Mouse (Mus musculus): ENCODE data around the gene 1700017D01Rik.
"Not testable (repeated sequence)": the region's sequence is repeated elsewhere in the genome, so short reads cannot be mapped to it uniquely, and the experiment has no call there.

Gene 1700017D01Rik

DNA sequence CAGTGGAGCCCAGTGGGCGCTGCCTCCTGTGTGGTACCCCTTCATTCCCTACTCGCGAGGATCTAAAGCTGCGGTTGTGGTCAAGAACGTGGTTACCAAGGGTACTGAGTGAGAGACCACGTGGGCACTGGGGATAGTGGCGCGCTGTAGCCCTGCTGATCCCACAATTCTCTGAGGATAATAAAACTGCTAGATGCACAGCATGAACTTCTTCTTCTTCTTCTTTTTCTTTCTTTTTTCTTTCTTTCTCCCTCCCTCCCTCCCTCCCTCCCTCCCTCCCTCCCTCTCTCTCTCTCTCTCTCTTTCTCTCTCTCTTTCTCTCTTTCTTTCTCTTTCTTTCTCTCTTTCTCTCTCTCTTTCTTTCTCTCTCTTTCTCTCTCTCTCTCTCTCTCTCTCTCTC is at the start of gene 1700017D01Rik:
Gene 1700017D01Rik, minus strand, starts transcription at position 101 of the 400 bp plus-strand sequence.
- DNase-seq (ENCODE audit: low read depth, low spot score): not testable (repeated sequence)

DNA sequence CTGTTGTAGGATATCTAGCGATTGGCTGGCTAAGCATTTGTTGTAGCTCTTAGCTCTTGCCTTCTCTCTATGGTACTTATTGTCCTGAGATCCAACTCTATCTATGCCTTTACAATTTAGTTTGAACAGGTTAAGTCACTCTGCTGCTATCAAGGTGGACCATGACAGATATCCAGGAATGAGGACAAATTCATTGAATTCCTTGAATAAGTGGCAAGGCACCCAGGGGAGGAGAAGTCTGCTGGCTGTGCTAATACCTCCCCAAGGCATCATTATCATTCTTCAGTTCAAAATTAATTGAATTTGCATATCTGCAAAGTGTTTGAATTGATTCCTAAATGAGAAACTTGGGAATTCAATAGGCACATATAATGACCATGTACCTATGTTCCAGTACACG is 46.8 kb upstream of the 1700017D01Rik start:
- DNase-seq (ENCODE audit: low read depth, low spot score): no peak

DNA sequence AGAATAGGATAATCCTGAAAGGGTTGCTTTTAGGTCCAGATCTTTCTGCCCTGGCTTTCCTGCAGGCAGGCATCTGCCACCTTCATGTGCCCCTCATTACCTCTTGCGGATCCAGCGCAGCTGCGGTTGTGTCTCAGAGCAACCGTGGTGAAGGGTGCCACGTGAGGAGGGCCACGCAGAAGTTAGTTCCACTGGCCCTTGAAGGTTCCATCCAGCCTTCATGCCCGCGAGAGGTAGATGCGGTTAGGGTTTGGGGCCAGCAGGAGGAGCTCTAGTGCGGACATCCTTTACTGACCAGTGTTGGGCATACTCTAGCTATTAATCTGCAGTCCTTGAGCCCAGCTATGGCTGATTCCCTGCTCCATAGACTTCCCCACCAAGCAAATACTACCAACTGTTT is 34.5 kb upstream of the 1700017D01Rik start, which contains the start of gene 1700025F22Rik:
Gene 1700025F22Rik, minus strand, starts transcription at position 149 of the 400 bp plus-strand sequence.
- no peak for DNase-seq (ENCODE audit: low read depth, low spot score)

DNA sequence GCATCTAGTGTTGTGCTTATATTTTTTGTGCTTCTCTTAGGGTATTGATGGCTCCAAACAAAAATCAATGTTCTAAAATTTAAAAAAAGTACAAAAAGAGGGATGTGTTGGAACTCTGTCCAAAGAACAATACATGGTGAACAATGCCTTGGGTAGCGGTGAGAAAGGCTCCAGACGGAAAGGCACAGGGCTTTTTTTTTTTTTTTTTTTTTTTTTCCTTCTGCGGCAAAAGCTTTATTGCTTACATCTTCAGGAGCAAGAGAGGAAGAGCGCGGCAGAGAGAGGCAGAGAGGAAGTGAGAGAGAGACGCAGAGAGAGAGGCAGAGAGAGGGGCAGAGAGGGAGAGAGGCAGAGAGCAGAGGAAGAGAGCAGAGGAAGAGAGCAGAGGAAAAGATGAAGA is 27.2 kb upstream of the 1700017D01Rik start:
- DNase-seq (ENCODE audit: low read depth, low spot score): not testable (repeated sequence)

DNA sequence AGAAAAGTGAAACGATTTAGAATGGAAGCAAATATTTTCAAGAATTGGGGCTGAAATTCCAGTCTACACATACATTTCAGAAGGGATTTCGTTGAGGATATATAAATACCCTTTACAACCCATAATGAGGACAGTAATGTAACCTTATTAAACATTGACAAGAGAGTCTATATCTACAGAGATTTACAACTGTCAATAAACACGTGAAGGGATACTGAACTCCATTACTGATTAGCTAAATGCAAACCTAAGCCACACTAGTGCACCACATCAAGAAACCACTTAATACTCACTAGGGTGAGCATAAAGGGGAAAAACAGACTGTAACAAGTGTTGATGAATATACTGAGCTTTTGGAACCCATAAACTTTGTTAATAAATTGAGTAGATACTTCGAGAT is 4.7 kb upstream of the 1700017D01Rik start:
- no peak for DNase-seq (ENCODE audit: low read depth, low spot score)

- no peak for DNase-seq (ENCODE audit: low read depth, low spot score)
Observed at GRCm38 (mm10) chr19:11134852-11135251, 4.2 kb upstream of the 1700017D01Rik start.

- no peak for DNase-seq (ENCODE audit: low read depth, low spot score)
Observed at GRCm38 (mm10) chr19:11129702-11130101, 974 bp downstream of the 1700017D01Rik start.

- DNase-seq (ENCODE audit: low read depth, low spot score): peak; percentile 4
Observed at GRCm38 (mm10) chr19:11121016-11121420, 9.7 kb downstream of the 1700017D01Rik start.

DNA sequence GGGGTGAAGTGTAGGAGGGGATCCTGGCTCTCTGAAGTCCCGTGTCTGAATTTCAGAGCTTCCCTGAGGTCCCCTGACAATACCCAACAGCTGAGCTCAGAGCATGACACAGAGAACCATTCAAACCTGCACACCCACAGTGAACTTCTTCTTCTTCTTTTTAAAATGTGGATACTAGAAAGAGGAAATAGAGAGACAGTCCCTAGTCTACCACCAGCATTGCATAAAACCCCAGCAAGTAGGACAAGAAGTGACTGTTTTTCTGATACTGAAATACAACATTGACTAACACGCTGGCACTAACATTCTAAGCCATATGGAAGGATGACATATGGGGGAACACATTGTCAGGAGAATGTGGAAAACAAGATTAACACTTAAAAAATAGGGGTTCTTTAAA is 11.3 kb downstream of the 1700017D01Rik start:
- DNase-seq (ENCODE audit: low read depth, low spot score): no peak

GRCm38 (mm10) chr19:11107746-11108145 is 22.9 kb downstream of the 1700017D01Rik start:
- DNase-seq (ENCODE audit: low read depth, low spot score): no peak

- DNase-seq (ENCODE audit: low read depth, low spot score): no peak
Observed at GRCm38 (mm10) chr19:11101880-11102279, 28.8 kb downstream of the 1700017D01Rik start.

- DNase-seq (ENCODE audit: low read depth, low spot score): no peak
Observed at GRCm38 (mm10) chr19:11098401-11098800, 32.3 kb downstream of the 1700017D01Rik start.

GRCm38 (mm10) chr19:11092131-11092530 is 38.5 kb downstream of the 1700017D01Rik start:
- DNase-seq (ENCODE audit: low read depth, low spot score): not testable (repeated sequence)

GRCm38 (mm10) chr19:11080934-11081333 is 49.7 kb downstream of the 1700017D01Rik start, which contains the start of gene Ms4a8a:
Gene Ms4a8a, minus strand, starts transcription at chr19:11081102.
- no peak for DNase-seq (ENCODE audit: low read depth, low spot score)

- no peak for DNase-seq (ENCODE audit: low read depth, low spot score)
Observed at GRCm38 (mm10) chr19:11070364-11070763, 60.3 kb downstream of the 1700017D01Rik start.

DNA sequence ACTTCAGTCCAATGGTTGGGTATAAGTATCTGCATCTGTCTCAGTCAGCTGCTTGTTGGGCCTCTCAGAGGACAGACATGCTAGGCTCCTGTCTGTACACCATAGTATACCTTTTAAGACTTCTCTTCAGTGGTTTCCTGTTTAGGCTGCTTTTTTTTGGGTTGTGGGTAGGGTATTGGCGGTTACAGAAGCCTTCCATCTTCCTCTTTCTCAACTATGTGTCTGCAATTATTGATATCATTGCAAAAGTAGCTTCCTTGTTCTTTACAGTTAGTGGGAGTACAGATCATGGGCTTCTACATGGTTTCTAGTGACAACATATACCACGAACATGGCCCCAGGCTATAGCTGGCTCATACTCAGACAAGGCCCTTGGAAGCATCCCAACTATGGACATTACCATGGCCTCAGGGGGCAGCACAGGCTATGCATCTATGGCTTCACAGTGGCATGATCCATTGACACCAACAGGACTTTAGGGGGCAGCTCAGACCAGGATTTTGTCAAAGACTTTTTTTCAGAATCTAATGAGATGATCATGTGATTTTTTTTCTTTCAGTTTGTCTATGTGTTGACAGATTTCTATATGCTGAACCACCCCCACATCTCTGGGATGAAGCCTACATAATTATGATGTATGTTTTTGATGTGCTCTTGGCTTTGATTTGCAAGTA is 65.3 kb downstream of the 1700017D01Rik start:
- DNase-seq (ENCODE audit: low read depth, low spot score): no peak

DNA sequence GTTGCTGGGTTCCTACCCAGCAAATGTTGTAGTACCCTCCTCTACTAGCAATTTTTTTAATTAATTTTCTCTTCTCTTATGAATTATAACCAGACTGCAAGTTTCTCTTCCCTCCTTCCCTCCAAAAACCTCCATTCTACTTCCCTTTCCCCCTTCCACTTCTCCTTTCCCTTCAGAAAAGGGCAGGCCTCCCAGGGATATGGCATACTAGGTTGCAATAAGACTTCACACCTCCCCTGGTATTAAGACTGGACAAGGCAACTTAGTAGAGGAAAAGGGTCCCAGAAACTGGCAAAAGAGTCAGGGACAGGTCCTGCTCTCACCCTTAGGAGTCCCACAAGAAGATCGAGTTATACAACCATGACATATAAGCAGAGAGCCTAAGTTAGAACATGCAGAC is 69.8 kb downstream of the 1700017D01Rik start:
- DNase-seq (ENCODE audit: low read depth, low spot score): no peak

GRCm38 (mm10) chr19:11059967-11060366 is 70.7 kb downstream of the 1700017D01Rik start:
- DNase-seq (ENCODE audit: low read depth, low spot score): no peak

- not testable (repeated sequence) for DNase-seq (ENCODE audit: low read depth, low spot score)
Observed at GRCm38 (mm10) chr19:11055700-11056099, 75.0 kb downstream of the 1700017D01Rik start.

- DNase-seq (ENCODE audit: low read depth, low spot score): no peak
Observed at GRCm38 (mm10) chr19:11053277-11053676, 77.4 kb downstream of the 1700017D01Rik start.

- DNase-seq (ENCODE audit: low read depth, low spot score): no peak
Observed at GRCm38 (mm10) chr19:11052877-11053276, 77.8 kb downstream of the 1700017D01Rik start.

DNA sequence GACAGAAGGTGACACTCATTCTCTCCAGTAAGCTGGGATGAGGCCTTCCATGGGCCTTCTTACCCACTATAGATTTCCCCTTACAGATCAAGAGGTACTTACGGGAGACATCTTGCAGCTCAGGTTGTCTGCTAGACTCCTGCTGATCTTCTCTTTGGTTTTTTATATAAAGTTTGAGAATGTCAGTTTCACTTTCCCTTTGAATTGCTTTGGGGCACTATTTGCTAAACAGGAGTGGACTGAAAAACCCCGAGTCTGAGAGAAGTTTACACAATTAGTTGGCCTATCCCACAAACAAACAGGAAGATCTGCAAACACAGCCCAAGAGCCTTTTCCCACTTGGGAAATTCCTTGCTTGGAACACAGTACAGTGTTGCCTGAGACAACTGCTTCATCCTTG is 80.4 kb downstream of the 1700017D01Rik start:
- no peak for DNase-seq (ENCODE audit: low read depth, low spot score)

DNA sequence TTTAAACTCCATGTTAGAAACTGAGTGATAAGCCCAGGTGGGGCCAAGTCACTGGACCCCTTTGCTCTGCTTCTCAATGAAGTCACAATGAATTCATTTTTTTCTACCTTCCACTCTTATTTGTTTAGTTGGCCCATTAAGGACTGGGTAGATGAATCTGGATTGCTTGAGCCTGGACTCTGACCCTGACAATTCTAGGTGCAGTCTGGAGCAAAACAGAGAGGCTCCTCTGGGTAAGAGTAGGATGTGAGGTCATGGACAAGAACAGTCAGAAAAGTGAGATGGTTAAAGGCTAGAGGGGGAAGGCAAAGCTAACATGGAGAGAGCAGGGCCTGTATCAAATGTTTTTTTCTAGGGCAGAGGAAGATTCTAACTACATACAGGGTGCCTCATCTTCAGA is 81.2 kb downstream of the 1700017D01Rik start:
- no peak for DNase-seq (ENCODE audit: low read depth, low spot score)

Data from embryo, embryonic 11.5 days (tissue).